Mouse (Mus musculus) induced T-regulatory cell, adult 2 months (primary cell): ENCODE results near the gene Smarcc1.

Experiments
- DNase-seq: peaks from one replicate; pipeline ENCODE4 v3.0.0-alpha.2; 2012; ENCODE audit warnings: low read depth

Gene Smarcc1

DNA sequence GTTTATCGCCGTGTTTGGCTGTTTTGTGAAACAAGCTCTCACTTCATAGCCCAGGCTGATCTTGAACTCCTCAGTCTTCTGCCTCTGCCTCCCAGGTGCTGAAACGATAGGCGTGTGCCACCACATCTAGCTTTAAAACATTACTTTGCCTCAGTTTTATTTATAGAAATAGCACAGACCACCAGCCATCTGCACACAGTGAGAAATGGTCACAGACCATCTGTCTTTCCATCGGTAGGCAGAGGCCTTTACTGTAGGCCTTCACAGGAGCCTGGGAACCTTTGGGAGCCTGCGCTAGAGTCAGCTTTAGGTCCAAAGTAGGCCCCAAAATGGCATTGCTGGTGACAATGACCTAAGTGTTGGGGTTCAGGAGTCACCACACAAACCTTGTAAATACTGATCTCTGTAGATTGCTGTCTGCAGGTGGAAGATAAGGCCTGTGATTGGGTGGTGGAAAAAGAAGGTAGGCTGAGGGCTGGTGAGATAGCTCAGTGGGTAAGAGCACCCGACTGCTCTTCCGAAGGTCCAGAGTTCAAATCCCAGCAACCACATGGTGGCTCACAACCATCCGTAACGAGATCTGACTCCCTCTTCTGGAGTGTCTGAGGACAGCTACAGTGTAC, 166.7 kb downstream of the Smarcc1 start:
- no peak for DNase-seq

DNA sequence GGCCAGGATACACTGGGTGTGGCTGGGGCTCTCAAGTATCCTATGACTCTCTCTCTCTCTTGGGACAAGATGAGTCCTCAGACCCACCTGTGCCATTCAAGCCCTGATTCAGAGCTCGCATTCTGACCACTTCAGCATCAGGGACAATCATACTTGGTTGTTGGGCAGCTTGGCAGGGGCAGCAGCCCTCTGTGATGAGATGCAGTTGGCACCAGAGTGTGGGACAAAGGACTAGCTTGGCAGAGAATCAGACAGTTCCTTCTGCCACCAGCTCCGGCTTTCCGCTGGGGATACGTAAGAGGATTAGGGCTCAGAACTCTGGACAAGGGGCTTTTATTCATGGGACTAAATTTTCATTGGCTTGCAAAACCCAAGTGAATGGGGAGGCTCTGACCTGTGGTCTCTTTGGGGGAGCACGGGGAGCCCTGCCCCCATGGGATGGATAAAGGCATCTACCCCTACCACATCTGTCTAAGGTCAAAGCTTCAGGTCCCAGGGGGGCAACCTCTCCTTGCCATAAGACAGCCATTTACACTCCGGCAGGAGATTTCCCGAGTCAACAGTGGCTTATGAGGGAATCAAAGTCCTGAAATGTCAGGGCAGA, 169.9 kb downstream of the Smarcc1 start:
- DNase-seq: no peak
